Mouse (Mus musculus): Measurements from ENCODE around the gene Steap4. TPM values are rescaled to one million over a fixed set of nuclear protein-coding genes. Genes with fewer than 3 reads are reported as not detected.
"Not testable (repeated sequence)": the region's sequence is repeated elsewhere in the genome, so short reads cannot be mapped to it uniquely, and the experiment has no call there.

Gene Steap4
- polyA plus RNA-seq (2012; ENCODE audit: insufficient read depth, insufficient read length, low replicate concordance, missing spikeins): not detected in 2 replicates

DNA sequence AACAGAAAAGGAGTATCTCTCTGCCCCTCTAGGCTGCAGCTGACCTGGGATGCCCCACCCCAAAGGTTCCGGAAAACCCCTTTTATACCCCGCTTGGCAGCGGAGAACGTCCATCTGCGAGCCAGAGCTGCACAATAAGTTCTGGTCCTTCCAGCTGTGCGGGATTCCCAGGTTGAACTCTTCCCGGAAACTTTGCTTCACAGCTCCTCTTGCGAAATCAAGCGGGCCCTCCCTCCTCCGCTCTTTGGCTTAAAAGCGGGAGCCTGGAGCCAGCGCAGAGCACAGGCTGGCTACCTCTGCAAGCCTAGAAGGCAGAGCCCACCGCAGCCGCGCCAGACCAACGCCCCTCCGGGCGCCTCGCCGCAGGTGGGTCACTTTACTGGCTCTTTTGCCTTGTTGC, at the start of gene Steap4:
Gene Steap4, plus strand, starts transcription at position 282 of the 400 bp plus-strand sequence.
- TF ChIP-seq CTCF (IDR thresholded peaks at IDR 0.05; ENCODE audit: insufficient read depth, low read depth, low read length): no peak
- no peak for TF ChIP-seq POLR2A (IDR thresholded peaks at IDR 0.05; ENCODE audit: insufficient read depth, low read depth, low read length)
- 9% methylated on average over 20 of the region's 20 CpGs for WGBS

DNA sequence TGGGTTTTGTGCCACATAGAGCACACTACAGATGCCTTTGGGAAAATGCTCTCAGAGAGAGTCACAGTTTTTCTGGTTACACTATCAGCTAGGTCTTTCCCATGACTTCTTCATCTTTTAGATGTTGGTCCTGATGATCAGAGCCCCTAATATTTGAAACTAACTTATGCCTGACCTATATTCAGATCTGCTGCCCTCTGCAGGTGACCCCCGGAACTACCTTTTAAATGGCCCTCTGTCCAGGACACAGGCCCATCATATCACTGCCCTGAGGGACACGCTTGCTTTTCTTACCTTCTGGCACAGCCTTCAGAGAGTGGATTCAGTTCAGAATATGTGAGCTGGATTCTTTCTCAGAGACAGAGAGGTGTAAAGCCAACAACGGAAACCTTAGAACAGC, 48.3 kb upstream of the Steap4 start:
- no peak overlapping the region for H3K4me3 ChIP-seq (ENCODE audit: insufficient read depth, low read depth, low read length)
- no peak overlapping the region for H3K27ac ChIP-seq (ENCODE audit: insufficient read depth, low read depth, low read length)
- TF ChIP-seq CTCF (IDR thresholded peaks at IDR 0.05; ENCODE audit: insufficient read depth, low read depth, low read length) (no peak), POLR2A (IDR thresholded peaks at IDR 0.05; ENCODE audit: insufficient read depth, low read depth, low read length) (no peak)
- WGBS: 65% methylated on average over 3 of the region's 3 CpGs
- no peaks in the 10 kb centered on the region for H3K4me1 ChIP-seq (ENCODE audit: control insufficient read depth, insufficient read depth, low read length)

More for the DNA sequence above, at the start of gene Steap4:
- no peak within 1 kb of the TSS for H3K27ac ChIP-seq (ENCODE audit: insufficient read depth, low read depth, low read length)
- peaks cover 5% of the 10 kb centered on the region for H3K4me1 ChIP-seq (ENCODE audit: control insufficient read depth, insufficient read depth, low read length)
- no peak within 1 kb of the TSS for H3K4me3 ChIP-seq (ENCODE audit: insufficient read depth, low read depth, low read length)

DNA sequence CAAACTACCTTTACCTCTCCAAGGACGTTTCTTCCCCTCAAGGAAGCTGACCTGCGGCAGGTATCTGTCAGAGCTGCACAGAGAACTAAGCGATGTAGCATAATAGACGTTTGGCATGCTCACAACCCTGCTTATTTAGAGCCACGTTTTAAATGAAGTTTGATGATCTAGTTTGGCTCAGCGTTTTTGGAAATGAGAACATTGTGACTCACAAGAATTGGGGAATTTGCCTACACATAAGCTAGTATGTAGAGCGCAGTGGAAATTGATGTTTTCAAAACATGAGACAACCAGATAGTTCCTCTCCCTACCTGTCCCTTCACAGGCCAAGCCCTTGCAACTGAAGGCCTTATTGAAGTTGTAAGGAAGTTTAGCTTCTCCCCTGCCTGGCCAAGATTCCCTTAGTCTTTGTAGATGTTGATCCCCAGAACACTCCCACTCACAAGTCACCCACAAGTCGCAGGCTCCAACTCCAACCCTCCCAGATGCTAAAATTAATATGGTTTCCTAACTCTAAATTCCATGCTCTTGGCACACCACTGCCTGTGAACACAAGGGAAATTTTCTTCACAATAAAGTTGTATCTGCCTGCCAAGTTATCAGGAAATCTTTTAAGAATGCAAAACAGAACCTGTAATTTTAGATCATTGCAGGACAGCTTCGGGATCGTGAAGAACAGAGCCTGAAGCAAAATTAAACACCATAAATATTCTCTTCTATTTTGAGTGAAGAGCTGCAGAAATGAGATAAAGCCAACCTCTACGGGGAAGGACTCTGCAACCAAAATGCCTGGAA, 42.6 kb upstream of the Steap4 start:
- WGBS: 49% methylated on average over 11 of the region's 11 CpGs
- TF ChIP-seq POLR2A (IDR thresholded peaks at IDR 0.05; ENCODE audit: insufficient read depth, low read depth, low read length) (no peak), CTCF (IDR thresholded peaks at IDR 0.05; ENCODE audit: insufficient read depth, low read depth, low read length) (no peak)
- Histone ChIP-seq H3K27ac (ENCODE audit: insufficient read depth, low read depth, low read length) (no peak overlapping the region), H3K4me3 (ENCODE audit: insufficient read depth, low read depth, low read length) (no peak overlapping the region), H3K4me1 (ENCODE audit: control insufficient read depth, insufficient read depth, low read length) (peaks cover 3% of the 10 kb centered on the region)

DNA sequence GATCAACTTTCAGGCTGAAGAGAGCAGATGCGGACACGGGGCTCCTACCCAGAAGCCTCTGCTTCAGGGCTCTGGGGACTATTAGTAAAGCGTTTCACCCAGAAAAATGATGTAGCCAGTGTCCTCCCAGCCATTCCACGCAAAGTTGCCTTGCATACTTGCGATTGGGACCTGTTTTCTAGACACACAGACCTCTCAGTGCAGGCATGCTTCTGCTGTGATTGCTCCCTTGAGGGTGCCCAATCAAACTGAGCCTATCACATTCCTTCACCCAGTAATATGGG, 42.0 kb upstream of the Steap4 start:
- TF ChIP-seq POLR2A (IDR thresholded peaks at IDR 0.05; ENCODE audit: insufficient read depth, low read depth, low read length) (no peak), CTCF (IDR thresholded peaks at IDR 0.05; ENCODE audit: insufficient read depth, low read depth, low read length) (no peak)
- Histone ChIP-seq H3K27ac (ENCODE audit: insufficient read depth, low read depth, low read length) (no peak overlapping the region), H3K4me3 (ENCODE audit: insufficient read depth, low read depth, low read length) (no peak overlapping the region), H3K4me1 (ENCODE audit: control insufficient read depth, insufficient read depth, low read length) (peaks cover 3% of the 10 kb centered on the region)
- 67% methylated on average over 5 of the region's 5 CpGs for WGBS

DNA sequence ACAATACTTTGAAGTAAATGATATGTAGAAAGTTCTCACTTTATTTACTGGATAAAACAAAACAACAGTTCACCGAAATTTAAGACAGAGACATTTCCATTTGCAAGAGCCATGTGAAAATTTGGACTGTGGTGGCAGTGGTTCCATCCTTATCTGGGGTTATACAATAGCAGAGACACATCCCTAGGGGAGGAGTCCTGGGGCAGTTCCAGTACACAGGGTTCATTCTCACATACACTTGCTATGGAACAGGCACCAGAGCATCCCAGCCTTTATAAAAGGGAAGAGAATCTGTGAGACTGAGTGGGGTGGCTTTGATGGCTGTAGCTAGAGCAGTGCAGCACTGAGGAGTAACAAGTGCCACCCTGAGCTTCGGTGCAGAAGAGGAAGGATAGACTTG, 40.6 kb upstream of the Steap4 start:
- 84% methylated on average over 2 of the region's 2 CpGs for WGBS
- no peak overlapping the region for H3K4me3 ChIP-seq (ENCODE audit: insufficient read depth, low read depth, low read length)
- peaks cover 3% of the 10 kb centered on the region for H3K4me1 ChIP-seq (ENCODE audit: control insufficient read depth, insufficient read depth, low read length)
- TF ChIP-seq POLR2A (IDR thresholded peaks at IDR 0.05; ENCODE audit: insufficient read depth, low read depth, low read length) (no peak), CTCF (IDR thresholded peaks at IDR 0.05; ENCODE audit: insufficient read depth, low read depth, low read length) (no peak)
- no peak overlapping the region for H3K27ac ChIP-seq (ENCODE audit: insufficient read depth, low read depth, low read length)

GRCm38 (mm10) chr5:7922751-7923150, 37.5 kb upstream of the Steap4 start:
- 90% methylated on average over 1 of the region's 1 CpGs for WGBS
- no peak for TF ChIP-seq CTCF (IDR thresholded peaks at IDR 0.05; ENCODE audit: insufficient read depth, low read depth, low read length)
- TF ChIP-seq POLR2A (IDR thresholded peaks at IDR 0.05; ENCODE audit: insufficient read depth, low read depth, low read length): no peak
- Histone ChIP-seq H3K4me1 (ENCODE audit: control insufficient read depth, insufficient read depth, low read length) (peaks cover 3% of the 10 kb centered on the region), H3K4me3 (ENCODE audit: insufficient read depth, low read depth, low read length) (no peak overlapping the region), H3K27ac (ENCODE audit: insufficient read depth, low read depth, low read length) (no peak overlapping the region)

DNA sequence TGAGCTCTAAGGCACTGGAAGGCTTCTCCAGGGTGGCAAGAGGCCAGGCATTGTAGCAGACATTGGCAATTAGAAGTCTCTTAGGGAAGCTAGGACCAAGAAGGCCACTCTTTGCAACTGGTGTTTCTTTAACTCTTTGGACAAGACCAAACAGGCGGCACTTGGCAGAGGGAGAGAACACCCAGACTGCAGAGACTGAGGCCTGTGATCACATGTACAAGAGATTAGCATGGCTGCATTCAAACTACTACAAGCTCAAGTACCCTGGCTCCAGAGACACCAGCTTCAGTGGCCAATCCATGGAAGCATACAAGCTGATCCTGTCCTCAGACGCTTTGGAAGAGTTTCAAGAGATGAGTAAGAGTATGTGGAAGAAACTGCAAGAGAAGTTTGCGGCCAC, 36.6 kb upstream of the Steap4 start:
- H3K27ac ChIP-seq (ENCODE audit: insufficient read depth, low read depth, low read length): no peak overlapping the region
- H3K4me3 ChIP-seq (ENCODE audit: insufficient read depth, low read depth, low read length): no peak overlapping the region
- WGBS: 95% methylated on average over 3 of the region's 3 CpGs
- TF ChIP-seq CTCF (IDR thresholded peaks at IDR 0.05; ENCODE audit: insufficient read depth, low read depth, low read length) (no peak), POLR2A (IDR thresholded peaks at IDR 0.05; ENCODE audit: insufficient read depth, low read depth, low read length) (no peak)
- H3K4me1 ChIP-seq (ENCODE audit: control insufficient read depth, insufficient read depth, low read length): no peaks in the 10 kb centered on the region

DNA sequence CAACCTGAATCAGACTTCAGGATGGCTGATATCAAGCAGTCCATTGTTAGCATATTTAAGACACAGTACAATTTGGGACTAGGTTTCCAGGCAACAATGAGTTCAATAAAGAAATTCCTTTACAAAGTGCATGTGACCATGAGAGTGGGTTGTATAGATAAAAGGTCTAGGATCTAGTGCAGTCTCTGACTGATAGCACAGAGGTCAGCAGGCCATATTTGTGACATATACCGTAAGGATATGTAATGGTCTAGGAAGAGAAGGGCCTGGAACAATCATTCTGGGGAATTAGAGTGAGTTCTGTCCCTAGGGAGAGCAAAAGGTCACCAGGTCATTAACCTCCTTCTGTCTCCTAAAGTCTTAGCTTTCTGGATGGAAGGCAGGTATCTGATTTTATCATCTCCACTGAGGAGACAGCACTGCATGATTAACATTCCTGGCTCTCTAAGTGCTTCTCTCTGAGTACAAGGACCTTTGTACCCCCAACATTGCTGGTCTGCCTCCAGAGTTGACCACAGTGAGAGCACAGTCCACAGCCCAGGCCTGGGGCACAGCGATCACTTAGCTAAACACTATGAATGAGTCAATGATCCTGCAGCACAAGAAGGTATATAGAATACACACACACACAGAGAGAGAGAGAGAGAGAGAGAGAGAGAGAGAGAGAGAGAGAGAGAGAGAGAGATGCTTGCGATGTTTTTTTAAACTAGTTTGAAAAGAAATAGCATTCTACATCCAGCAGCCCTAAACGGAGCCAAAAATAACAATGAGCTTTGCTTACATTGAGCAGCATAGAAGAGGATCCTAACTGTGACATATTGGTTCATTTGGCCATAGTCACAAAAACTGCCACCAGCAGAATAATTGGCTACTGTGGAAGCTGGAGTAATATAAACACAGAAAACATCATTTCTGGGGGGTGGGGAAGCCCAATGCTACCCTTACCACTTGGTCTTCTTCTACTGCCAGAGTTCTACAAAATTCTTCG, 27.7 kb upstream of the Steap4 start:
- H3K4me1 ChIP-seq (ENCODE audit: control insufficient read depth, insufficient read depth, low read length): no peaks in the 10 kb centered on the region
- no peak overlapping the region for H3K4me3 ChIP-seq (ENCODE audit: insufficient read depth, low read depth, low read length)
- no peak overlapping the region for H3K27ac ChIP-seq (ENCODE audit: insufficient read depth, low read depth, low read length)
- no peak for TF ChIP-seq POLR2A (IDR thresholded peaks at IDR 0.05; ENCODE audit: insufficient read depth, low read depth, low read length)
- TF ChIP-seq CTCF (IDR thresholded peaks at IDR 0.05; ENCODE audit: insufficient read depth, low read depth, low read length): no peak
- 71% methylated on average over 5 of the region's 5 CpGs for WGBS

GRCm38 (mm10) chr5:7933495-7933894, 26.8 kb upstream of the Steap4 start:
- not testable (repeated sequence) for H3K4me1 ChIP-seq (ENCODE audit: control insufficient read depth, insufficient read depth, low read length)
- WGBS: 53% methylated on average over 11 of the region's 11 CpGs

More at GRCm38 (mm10) chr5:7933495-7933894, 26.8 kb upstream of the Steap4 start:
- not testable (repeated sequence) for H3K4me3 ChIP-seq (ENCODE audit: insufficient read depth, low read depth, low read length); H3K27ac ChIP-seq (ENCODE audit: insufficient read depth, low read depth, low read length)

Data from olfactory bulb, adult 2 months (tissue).